Mouse (Mus musculus) heart, embryonic 10.5 days (tissue): ENCODE measurements around the gene Hoxa6. TPM values are rescaled to one million over a fixed set of nuclear protein-coding genes. Genes with fewer than 3 reads are reported as not detected.
A peak's percentile ranks its signal among the peaks of the same experiment; 100 is the strongest.

Experiments used
- DNase-seq: peaks from one replicate; pipeline ENCODE4 v3.0.0-alpha.2; 2017; ENCODE audit warnings: low spot score
- H3K27ac ChIP-seq: fragments of 300-500 bp; sonication (generic); 2 replicates; pipeline ENCODE4 v1.5.1; 2016; ENCODE audit warnings: mild to moderate bottlenecking
- H3K27me3 ChIP-seq: fragments of 300-500 bp; sonication (generic); 2 replicates; pipeline ENCODE4 v1.6.1; 2016; ENCODE audit warnings: mild to moderate bottlenecking; ENCODE audit not compliant: poor library complexity, insufficient read depth, severe bottlenecking
- H3K36me3 ChIP-seq: fragments of 300-500 bp; sonication (generic); 2 replicates; pipeline ENCODE4 v1.6.1; 2016; ENCODE audit warnings: mild to moderate bottlenecking, moderate library complexity
- H3K4me1 ChIP-seq: fragments of 300-500 bp; sonication (generic); 2 replicates; pipeline ENCODE4 v1.6.1; 2016; ENCODE audit warnings: mild to moderate bottlenecking
- H3K4me3 ChIP-seq: fragments of 300-500 bp; sonication (generic); 2 replicates; pipeline ENCODE4 v1.5.1; 2016; ENCODE audit warnings: mild to moderate bottlenecking, moderate library complexity
- H3K9me3 ChIP-seq: fragments of 300-500 bp; sonication (generic); 2 replicates; pipeline ENCODE4 v1.6.1; 2016; ENCODE audit warnings: mild to moderate bottlenecking, moderate library complexity
- WGBS: fragments of 180-500 bp; shearing (Covaris S2); methylation state at CpG from one replicate; pipeline ENCODE4 v1.1.7; 2016; 5-methylcytosine and 5-hydroxymethylcytosine counted together
- polyA plus RNA-seq: library from polyadenylated mRNA; unstranded; fragments of >200 nt; fragmentation: Nextera tagmentation; extraction: Ambion mirVana; gene quantifications from 2 replicates; pipeline ENCODE4 v1.2.1, GENCODE M21; 2016

Gene Hoxa6
- polyA plus RNA-seq, 1 experiment from 2014 or later = 0.30 TPM

GRCm38 (mm10) chr6:52189172-52189591 is 19.3 kb downstream of the Hoxa6 start:
- Histone ChIP-seq H3K36me3 (no peaks in the 10 kb centered on the region), H3K4me3 (no peak overlapping the region), H3K4me1 (peaks cover 19% of the 10 kb centered on the region), H3K27ac (no peak overlapping the region), H3K27me3 (peaks cover 100% of the 10 kb centered on the region), H3K9me3 (no peaks in the 10 kb centered on the region)
- DNase-seq = no peak
- 9% methylated on average over 5 of the region's 5 CpGs for WGBS

- WGBS = 5% methylated on average over 1 of the region's 1 CpGs
- H3K27me3 ChIP-seq = peaks cover 100% of the 10 kb centered on the region
- no peak overlapping the region for H3K4me3 ChIP-seq
- no peak for DNase-seq
- H3K9me3 ChIP-seq = no peaks in the 10 kb centered on the region
- no peak overlapping the region for H3K27ac ChIP-seq
- H3K4me1 ChIP-seq = peaks cover 11% of the 10 kb centered on the region
- H3K36me3 ChIP-seq = no peaks in the 10 kb centered on the region
Measured at GRCm38 (mm10) chr6:52186500-52186899, 22.0 kb downstream of the Hoxa6 start.

GRCm38 (mm10) chr6:52185834-52186233 is 22.7 kb downstream of the Hoxa6 start:
- Histone ChIP-seq H3K9me3 (no peaks in the 10 kb centered on the region), H3K27ac (no peak overlapping the region), H3K36me3 (no peaks in the 10 kb centered on the region), H3K4me1 (peaks cover 4% of the 10 kb centered on the region; the same call in 1 of the 2 replicates), H3K4me3 (no peak overlapping the region), H3K27me3 (peaks cover 100% of the 10 kb centered on the region)
- DNase-seq = no peak
- WGBS = 12% methylated on average over 3 of the region's 3 CpGs

- H3K36me3 ChIP-seq = no peaks in the 10 kb centered on the region
- 2% methylated on average over 19 of the region's 19 CpGs for WGBS
- H3K27ac ChIP-seq = no peak overlapping the region
- H3K4me3 ChIP-seq = peak overlapping the region; percentile 15; the same call in 1 of the 2 replicates
- H3K9me3 ChIP-seq = no peaks in the 10 kb centered on the region
- H3K27me3 ChIP-seq = peaks cover 100% of the 10 kb centered on the region
- no peak for DNase-seq
- peaks cover 4% of the 10 kb centered on the region; the same call in 1 of the 2 replicates for H3K4me1 ChIP-seq
Measured at GRCm38 (mm10) chr6:52185222-52185621, 23.3 kb downstream of the Hoxa6 start.

GRCm38 (mm10) chr6:52184668-52185067 is 23.9 kb downstream of the Hoxa6 start:
- Histone ChIP-seq H3K9me3 (no peaks in the 10 kb centered on the region), H3K4me1 (peaks cover 4% of the 10 kb centered on the region; the same call in 1 of the 2 replicates), H3K27ac (no peak overlapping the region), H3K27me3 (peaks cover 100% of the 10 kb centered on the region), H3K4me3 (no peak overlapping the region), H3K36me3 (no peaks in the 10 kb centered on the region)
- DNase-seq = no peak
- WGBS = 6% methylated on average over 6 of the region's 6 CpGs

- Histone ChIP-seq H3K27ac (peak overlapping the region; percentile 12; the same call in 1 of the 2 replicates), H3K4me3 (no peak overlapping the region), H3K27me3 (peaks cover 100% of the 10 kb centered on the region), H3K9me3 (no peaks in the 10 kb centered on the region), H3K4me1 (peaks cover 4% of the 10 kb centered on the region; the same call in 1 of the 2 replicates), H3K36me3 (no peaks in the 10 kb centered on the region)
- DNase-seq = no peak
- WGBS = 15% methylated on average over 10 of the region's 10 CpGs
Measured at GRCm38 (mm10) chr6:52183311-52184080, 25.0 kb downstream of the Hoxa6 start.

GRCm38 (mm10) chr6:52182793-52183192 is 25.7 kb downstream of the Hoxa6 start:
- peaks cover 100% of the 10 kb centered on the region for H3K27me3 ChIP-seq
- H3K27ac ChIP-seq = no peak overlapping the region
- no peaks in the 10 kb centered on the region for H3K9me3 ChIP-seq
- DNase-seq = no peak
- no peak overlapping the region for H3K4me3 ChIP-seq
- peaks cover 4% of the 10 kb centered on the region; the same call in 1 of the 2 replicates for H3K4me1 ChIP-seq
- 15% methylated on average over 1 of the region's 1 CpGs for WGBS
- H3K36me3 ChIP-seq = no peaks in the 10 kb centered on the region

- H3K4me1 ChIP-seq = peaks cover 8% of the 10 kb centered on the region; the same call in 1 of the 2 replicates
- 31% methylated on average over 2 of the region's 2 CpGs for WGBS
- no peaks in the 10 kb centered on the region for H3K36me3 ChIP-seq
- no peak for DNase-seq
- H3K9me3 ChIP-seq = no peaks in the 10 kb centered on the region
- H3K27me3 ChIP-seq = peaks cover 100% of the 10 kb centered on the region
- H3K27ac ChIP-seq = no peak overlapping the region
- H3K4me3 ChIP-seq = no peak overlapping the region
Measured at GRCm38 (mm10) chr6:52182030-52182429, 26.5 kb downstream of the Hoxa6 start.

- Histone ChIP-seq H3K4me3 (0 out of 2 replicates have a peak overlapping the region, but pooled peaks have one; percentile 62), H3K9me3 (no peaks in the 10 kb centered on the region), H3K4me1 (peaks cover 10% of the 10 kb centered on the region), H3K36me3 (no peaks in the 10 kb centered on the region), H3K27ac (peak overlapping the region; percentile 59; the same call in 1 of the 2 replicates), H3K27me3 (peaks cover 100% of the 10 kb centered on the region)
- DNase-seq = no peak
- WGBS = 15% methylated on average over 3 of the region's 3 CpGs
Measured at GRCm38 (mm10) chr6:52180726-52181125, 27.8 kb downstream of the Hoxa6 start.

- Histone ChIP-seq H3K9me3 (no peaks in the 10 kb centered on the region), H3K4me1 (peaks cover 15% of the 10 kb centered on the region), H3K27ac (peak overlapping the region; percentile 59), H3K27me3 (peaks cover 100% of the 10 kb centered on the region), H3K4me3 (peak overlapping the region; percentile 62; the same call in 1 of the 2 replicates), H3K36me3 (no peaks in the 10 kb centered on the region)
- WGBS = 4% methylated on average over 11 of the region's 11 CpGs
- DNase-seq = no peak
Measured at GRCm38 (mm10) chr6:52180213-52180710, 28.3 kb downstream of the Hoxa6 start.

- H3K4me1 ChIP-seq = peaks cover 17% of the 10 kb centered on the region
- H3K9me3 ChIP-seq = no peaks in the 10 kb centered on the region
- H3K4me3 ChIP-seq = peak overlapping the region; percentile 62
- DNase-seq = no peak
- no peaks in the 10 kb centered on the region for H3K36me3 ChIP-seq
- peak overlapping the region; percentile 59 for H3K27ac ChIP-seq
- under 1% methylated on average over 10 of the region's 10 CpGs for WGBS
- peaks cover 100% of the 10 kb centered on the region for H3K27me3 ChIP-seq
Measured at GRCm38 (mm10) chr6:52179690-52180089, 28.8 kb downstream of the Hoxa6 start.

GRCm38 (mm10) chr6:52178918-52179665 is 29.4 kb downstream of the Hoxa6 start:
- Histone ChIP-seq H3K4me1 (peaks cover 13% of the 10 kb centered on the region), H3K36me3 (no peaks in the 10 kb centered on the region), H3K4me3 (peak overlapping the region; percentile 62), H3K27ac (peak overlapping the region; percentile 59), H3K27me3 (peaks cover 100% of the 10 kb centered on the region), H3K9me3 (no peaks in the 10 kb centered on the region)
- WGBS = 2% methylated on average over 4 of the region's 4 CpGs
- no peak for DNase-seq

- Histone ChIP-seq H3K4me3 (peak overlapping the region; percentile 62), H3K36me3 (no peaks in the 10 kb centered on the region), H3K9me3 (no peaks in the 10 kb centered on the region), H3K27ac (peak overlapping the region; percentile 87), H3K27me3 (peaks cover 100% of the 10 kb centered on the region), H3K4me1 (peaks cover 14% of the 10 kb centered on the region)
- DNase-seq = peak; percentile 72
- WGBS = 2% methylated on average over 9 of the region's 9 CpGs
Measured at GRCm38 (mm10) chr6:52177806-52178205, 30.7 kb downstream of the Hoxa6 start.
